Mouse (Mus musculus) intestine, embryonic 16.5 days (tissue): ENCODE measurements at regions not wholly inside any gene's neighbourhood (a gene's known extent, or its start where the extent isn't known, plus 50 kb on each side); places are given as distances from the start of the nearest gene placed in this dataset.

Source experiments
- ATAC-seq: fragments of 200-750 bp; cut with Nextera tagmentation; 2 replicates; pipeline ENCODE4 v1.8.0; 2017; ENCODE audit warnings: moderate TSS enrichment, moderate library complexity
- H3K27ac ChIP-seq: fragments of 300-500 bp; sonication (generic); 2 replicates; pipeline ENCODE4 v1.5.1; 2014; ENCODE audit warnings: mild to moderate bottlenecking, low read length
- H3K27me3 ChIP-seq: fragments of 300-500 bp; sonication (generic); replicated peaks from 2 replicates; pipeline ENCODE4 v1.6.1; 2014; ENCODE audit warnings: low read length, control low read depth, mixed read lengths; ENCODE audit not compliant: control insufficient read depth, insufficient read depth
- H3K36me3 ChIP-seq: fragments of 300-500 bp; sonication (generic); 2 replicates; pipeline ENCODE4 v1.6.1; 2014; ENCODE audit warnings: low read length, control low read depth; ENCODE audit not compliant: control insufficient read depth, insufficient read depth
- H3K4me1 ChIP-seq: fragments of 300-500 bp; sonication (generic); 2 replicates; pipeline ENCODE4 v1.6.1; 2014; ENCODE audit warnings: low read length, control low read depth, mixed read lengths; ENCODE audit not compliant: control insufficient read depth, insufficient read depth
- H3K4me2 ChIP-seq: fragments of 300-500 bp; sonication (generic); 2 replicates; pipeline ENCODE4 v1.6.1; 2014; ENCODE audit warnings: low read depth, low read length, control low read depth
- H3K4me3 ChIP-seq: fragments of 300-500 bp; sonication (generic); 2 replicates; pipeline ENCODE4 v1.5.1; 2014; ENCODE audit warnings: mild to moderate bottlenecking, low read length
- H3K9ac ChIP-seq: fragments of 300-500 bp; sonication (generic); 2 replicates; pipeline ENCODE4 v1.6.1; 2014; ENCODE audit warnings: low read depth, low read length
- H3K9me3 ChIP-seq: fragments of 300-500 bp; sonication (generic); 2 replicates; pipeline ENCODE4 v1.6.1; 2016; ENCODE audit warnings: low read length, control low read depth; ENCODE audit not compliant: control insufficient read depth
- WGBS: fragments of 180-500 bp; shearing (Covaris S2); extraction: QIAGEN DNeasy Blood & Tissue Kit; methylation state at CpG from one replicate; pipeline ENCODE4 v1.1.7; 2014; 5-methylcytosine and 5-hydroxymethylcytosine counted together

DNA sequence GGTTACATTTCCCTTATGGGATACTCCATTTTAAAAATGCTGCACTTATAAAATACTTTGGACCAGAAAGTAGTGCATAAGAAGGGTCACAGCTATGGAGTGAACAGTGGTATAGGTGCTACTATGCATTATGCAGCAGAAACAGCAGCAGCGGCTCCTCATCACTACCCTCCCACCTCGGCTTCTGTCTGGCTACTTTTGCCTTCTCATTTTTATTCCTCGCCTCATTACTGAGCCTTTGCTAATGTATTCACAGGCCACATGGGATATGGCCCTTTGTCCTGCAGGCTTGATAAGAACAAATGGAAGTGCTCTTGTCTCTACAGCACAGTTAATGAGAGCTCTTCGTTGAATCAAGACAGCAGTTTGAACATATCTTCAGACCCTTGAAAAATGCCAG is 451.6 kb downstream of the Tns3 start:
- Histone ChIP-seq H3K27ac (no peak overlapping the region), H3K4me1 (no peaks in the 10 kb centered on the region), H3K4me3 (no peak overlapping the region), H3K4me2 (no peak overlapping the region), H3K9me3 (no peaks in the 10 kb centered on the region), H3K27me3 (no peaks in the 10 kb centered on the region), H3K36me3 (no peaks in the 10 kb centered on the region), H3K9ac (no peak overlapping the region)
- 76% methylated on average over 4 of the region's 4 CpGs for WGBS
- no peak for ATAC-seq

DNA sequence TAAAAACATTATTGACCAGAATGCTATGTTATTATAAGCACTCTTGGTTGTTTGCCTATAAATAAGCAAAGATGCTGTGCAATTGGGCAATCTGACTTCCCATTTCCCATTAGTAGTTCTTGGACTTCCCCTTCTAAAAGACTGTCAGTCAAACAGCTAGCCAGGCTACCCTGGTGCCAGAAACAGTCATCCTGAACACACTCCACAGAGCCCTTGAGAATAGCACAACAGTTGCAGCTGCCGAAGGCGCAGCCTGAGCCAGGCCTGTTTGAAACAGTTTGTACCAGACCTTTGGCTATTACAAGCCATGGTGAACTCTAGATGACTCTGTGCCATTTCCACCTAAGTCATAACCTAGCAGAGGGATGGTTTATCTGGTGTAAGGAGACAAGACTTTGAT is 455.3 kb downstream of the Tns3 start:
- Histone ChIP-seq H3K4me2 (no peak overlapping the region), H3K27me3 (no peaks in the 10 kb centered on the region), H3K27ac (no peak overlapping the region), H3K9me3 (no peaks in the 10 kb centered on the region), H3K4me1 (no peaks in the 10 kb centered on the region), H3K9ac (no peak overlapping the region), H3K4me3 (no peak overlapping the region), H3K36me3 (no peaks in the 10 kb centered on the region)
- ATAC-seq, result no peak
- WGBS, result 86% methylated on average over 2 of the region's 2 CpGs

GRCm38 (mm10) chr11:8199293-8199692 is 465.0 kb downstream of the Tns3 start:
- H3K9ac ChIP-seq, result no peak overlapping the region
- no peak overlapping the region for H3K27ac ChIP-seq
- 71% methylated on average over 8 of the region's 8 CpGs for WGBS
- H3K27me3 ChIP-seq, result no peaks in the 10 kb centered on the region
- no peaks in the 10 kb centered on the region for H3K4me1 ChIP-seq
- H3K4me2 ChIP-seq, result no peak overlapping the region
- ATAC-seq, result no peak
- no peaks in the 10 kb centered on the region for H3K9me3 ChIP-seq
- H3K4me3 ChIP-seq, result no peak overlapping the region
- H3K36me3 ChIP-seq, result no peaks in the 10 kb centered on the region
